Mouse (Mus musculus) kidney, adult 8-10 months (tissue): ENCODE measurements around the gene Fxyd7.

ENCODE experiments used
- DNase-seq, 2 experiments: peaks; one replicate each; pipeline ENCODE4 v3.0.0; 2022

Fxyd7 gene

GRCm38 (mm10) chr7:31000505-31001020 lies 50.7 kb downstream of the Fxyd7 start:
- DNase-seq, result peak; percentile 46 to 63

GRCm38 (mm10) chr7:30996491-30996890 lies 54.8 kb downstream of the Fxyd7 start:
- no peak for DNase-seq

DNA sequence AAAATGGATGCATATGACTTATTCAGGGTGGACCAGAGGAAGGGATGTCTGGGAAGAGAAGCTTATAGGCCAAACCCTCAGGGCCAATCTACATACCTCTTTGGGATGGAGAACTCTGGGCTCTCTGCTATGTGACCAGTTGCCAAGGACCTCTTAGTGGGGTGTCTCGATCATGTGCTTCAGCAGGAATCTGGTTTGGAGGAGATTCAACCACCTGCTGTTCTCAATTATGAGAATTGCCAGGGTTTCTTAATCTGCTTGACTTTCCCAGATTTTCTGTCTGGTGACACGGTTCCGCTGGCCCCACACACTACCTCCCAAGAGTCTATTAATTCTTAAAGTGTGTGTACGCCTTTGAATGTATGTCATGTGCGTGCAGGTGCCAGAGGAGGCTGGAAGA lies 57.3 kb downstream of the Fxyd7 start:
- DNase-seq, result no peak
